Mouse (Mus musculus): ENCODE measurements at regions not wholly inside any gene's neighbourhood (a gene's known extent, or its start where the extent isn't known, plus 50 kb on each side); places are given as distances from the start of the nearest gene placed in this dataset.

GRCm38 (mm10) chr3:53792541-53792940 lies 52.3 kb upstream of the Gm10985 start:
- H3K79me2 ChIP-seq (ENCODE audit: control insufficient read depth, insufficient read depth) = no peaks in the 10 kb centered on the region
- no peak overlapping the region for H3ac ChIP-seq (ENCODE audit: control insufficient read depth, insufficient read length)
- TF ChIP-seq REST (IDR thresholded peaks at IDR 0.05; ENCODE audit: insufficient read depth, insufficient read length) = no peak
- TF ChIP-seq E2F4 (IDR thresholded peaks at IDR 0.05; ENCODE audit: insufficient read depth) = no peak
- TF ChIP-seq POLR2AphosphoS2 (IDR thresholded peaks at IDR 0.05; ENCODE audit: insufficient read length, low read depth) = no peak
- no peak for TF ChIP-seq MYOD1 (IDR thresholded peaks at IDR 0.05; ENCODE audit: control insufficient read depth in 1 of 3, insufficient read length in 2 of 3, low read depth in 2 of 3)
- no peak for TF ChIP-seq POLR2A (IDR thresholded peaks at IDR 0.05; ENCODE audit: insufficient read length, low read depth)
- no peak for TF ChIP-seq TCF3 (IDR thresholded peaks at IDR 0.05; ENCODE audit: insufficient read length, low read depth)
- H3K27me3 ChIP-seq (ENCODE audit: control insufficient read depth, insufficient read depth, insufficient read length) = no peaks in the 10 kb centered on the region
- H3K4me2 ChIP-seq (ENCODE audit: low read depth) = no peak overlapping the region
- H3K36me3 ChIP-seq (ENCODE audit: control insufficient read depth, insufficient read depth) = no peaks in the 10 kb centered on the region
- no peak overlapping the region for H3K4me3 ChIP-seq

- TF ChIP-seq POLR2A (IDR thresholded peaks at IDR 0.05; ENCODE audit: insufficient read length, low read depth) = no peak
- TF ChIP-seq E2F4 (IDR thresholded peaks at IDR 0.05; ENCODE audit: insufficient read depth) = no peak
- no peak for TF ChIP-seq MYOG (IDR thresholded peaks at IDR 0.05; ENCODE audit: control insufficient read depth in 1 of 3, insufficient read depth in 1 of 3, insufficient read length in 2 of 3, low read depth in 2 of 3)
- no peak for TF ChIP-seq REST (IDR thresholded peaks at IDR 0.05; ENCODE audit: insufficient read depth, insufficient read length)
- TF ChIP-seq SRF (IDR thresholded peaks at IDR 0.05; ENCODE audit: control insufficient read depth, insufficient read length, low read depth) = no peak
- no peak for TF ChIP-seq TCF12 (IDR thresholded peaks at IDR 0.05; ENCODE audit: insufficient read depth, poor library complexity, severe bottlenecking)
- no peak for TF ChIP-seq MAX (IDR thresholded peaks at IDR 0.05; ENCODE audit: low read depth)
- TF ChIP-seq CEBPB (IDR thresholded peaks at IDR 0.05; ENCODE audit: insufficient read depth, poor library complexity, severe bottlenecking) = no peak
- TF ChIP-seq POLR2AphosphoS2 (IDR thresholded peaks at IDR 0.05; ENCODE audit: insufficient read length, low read depth) = no peak
- no peak for TF ChIP-seq TCF3 (IDR thresholded peaks at IDR 0.05; ENCODE audit: insufficient read length, low read depth)
- no peak for TF ChIP-seq USF1 (IDR thresholded peaks at IDR 0.05; ENCODE audit: low read depth)
- TF ChIP-seq MYOD1 (IDR thresholded peaks at IDR 0.05; ENCODE audit: control insufficient read depth in 1 of 3, insufficient read length in 2 of 3, low read depth in 2 of 3) = no peak
- Histone ChIP-seq H3ac (ENCODE audit: control insufficient read depth, insufficient read length) (no peak overlapping the region), H3K27me3 (ENCODE audit: control insufficient read depth, insufficient read depth, insufficient read length) (no peaks in the 10 kb centered on the region), H3K79me2 (ENCODE audit: control insufficient read depth, insufficient read depth) (no peaks in the 10 kb centered on the region), H3K4me2 (ENCODE audit: low read depth) (no peak overlapping the region), H3K4me3 (no peak overlapping the region), H3K36me3 (ENCODE audit: control insufficient read depth, insufficient read depth) (no peaks in the 10 kb centered on the region)
Measured at GRCm38 (mm10) chr3:53789706-53790105, 55.2 kb upstream of the Gm10985 start.

GRCm38 (mm10) chr3:53785201-53785600 lies 59.7 kb upstream of the Gm10985 start:
- H3ac ChIP-seq (ENCODE audit: control insufficient read depth, insufficient read length) = no peak overlapping the region
- H3K27me3 ChIP-seq (ENCODE audit: control insufficient read depth, insufficient read depth, insufficient read length) = no peaks in the 10 kb centered on the region
- TF ChIP-seq USF1 (IDR thresholded peaks at IDR 0.05; ENCODE audit: low read depth) = no peak
- TF ChIP-seq TCF3 (IDR thresholded peaks at IDR 0.05; ENCODE audit: insufficient read length, low read depth) = no peak
- no peak for TF ChIP-seq SRF (IDR thresholded peaks at IDR 0.05; ENCODE audit: control insufficient read depth, insufficient read length, low read depth)
- no peak for TF ChIP-seq MAX (IDR thresholded peaks at IDR 0.05; ENCODE audit: low read depth)
- no peak for TF ChIP-seq E2F4 (IDR thresholded peaks at IDR 0.05; ENCODE audit: insufficient read depth)
- TF ChIP-seq TCF12 (IDR thresholded peaks at IDR 0.05; ENCODE audit: insufficient read depth, poor library complexity, severe bottlenecking) = no peak
- TF ChIP-seq MYOD1 (IDR thresholded peaks at IDR 0.05; ENCODE audit: control insufficient read depth in 1 of 3, insufficient read length in 2 of 3, low read depth in 2 of 3) = no peak
- no peak for TF ChIP-seq POLR2AphosphoS2 (IDR thresholded peaks at IDR 0.05; ENCODE audit: insufficient read length, low read depth)
- no peak for TF ChIP-seq REST (IDR thresholded peaks at IDR 0.05; ENCODE audit: insufficient read depth, insufficient read length)
- no peak for TF ChIP-seq CEBPB (IDR thresholded peaks at IDR 0.05; ENCODE audit: insufficient read depth, poor library complexity, severe bottlenecking)
- TF ChIP-seq POLR2A (IDR thresholded peaks at IDR 0.05; ENCODE audit: insufficient read length, low read depth) = no peak
- TF ChIP-seq MYOG (IDR thresholded peaks at IDR 0.05; ENCODE audit: control insufficient read depth in 1 of 3, insufficient read depth in 1 of 3, insufficient read length in 2 of 3, low read depth in 2 of 3) = no peak
- no peaks in the 10 kb centered on the region for H3K36me3 ChIP-seq (ENCODE audit: control insufficient read depth, insufficient read depth)
- no peak overlapping the region for H3K4me3 ChIP-seq
- no peak overlapping the region for H3K4me2 ChIP-seq (ENCODE audit: low read depth)
- no peaks in the 10 kb centered on the region for H3K79me2 ChIP-seq (ENCODE audit: control insufficient read depth, insufficient read depth)

DNA sequence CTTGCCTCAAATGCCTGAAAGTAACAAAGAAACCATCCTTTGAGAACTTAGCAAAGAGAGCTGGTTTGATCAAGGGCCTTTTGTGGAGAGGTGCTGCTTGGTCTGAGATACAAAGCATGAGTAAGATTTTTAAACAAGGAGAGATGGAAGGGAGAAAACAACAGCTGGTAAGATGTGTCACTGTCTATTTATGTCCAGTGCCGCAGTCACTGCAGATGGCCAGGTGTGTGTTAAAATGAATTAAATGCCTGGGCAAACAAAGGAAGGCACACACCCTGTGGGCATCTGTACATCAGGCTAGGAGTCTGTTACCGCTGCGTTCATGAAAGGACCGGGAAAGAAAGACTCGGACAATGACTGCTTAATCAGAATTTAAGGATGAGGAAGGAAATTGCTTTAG lies 68.2 kb upstream of the Gm10985 start:
- Histone ChIP-seq H3ac (ENCODE audit: control insufficient read depth, insufficient read length) (no peak overlapping the region), H3K36me3 (ENCODE audit: control insufficient read depth, insufficient read depth) (no peaks in the 10 kb centered on the region), H3K27me3 (ENCODE audit: control insufficient read depth, insufficient read depth, insufficient read length) (no peaks in the 10 kb centered on the region), H3K79me2 (ENCODE audit: control insufficient read depth, insufficient read depth) (no peaks in the 10 kb centered on the region), H3K4me3 (no peak overlapping the region), H3K4me2 (ENCODE audit: low read depth) (peak overlapping the region; percentile 43)
- TF ChIP-seq MYOG (IDR thresholded peaks at IDR 0.05; ENCODE audit: control insufficient read depth in 1 of 3, insufficient read depth in 1 of 3, insufficient read length in 2 of 3, low read depth in 2 of 3) (peak in 2 of 3 experiments; percentile 22 to 66), MYOD1 (IDR thresholded peaks at IDR 0.05; ENCODE audit: control insufficient read depth in 1 of 3, insufficient read length in 2 of 3, low read depth in 2 of 3) (peak in 1 of 3 experiments; percentile 74), MAX (IDR thresholded peaks at IDR 0.05; ENCODE audit: low read depth) (no peak)

- Histone ChIP-seq H3K4me3 (no peak overlapping the region), H3K36me3 (ENCODE audit: control insufficient read depth, insufficient read depth) (no peaks in the 10 kb centered on the region), H3K27me3 (ENCODE audit: control insufficient read depth, insufficient read depth, insufficient read length) (no peaks in the 10 kb centered on the region), H3K79me2 (ENCODE audit: control insufficient read depth, insufficient read depth) (no peaks in the 10 kb centered on the region), H3K4me2 (ENCODE audit: low read depth) (no peak overlapping the region), H3ac (ENCODE audit: control insufficient read depth, insufficient read length) (no peak overlapping the region)
- no peak for TF ChIP-seq MYOG (IDR thresholded peaks at IDR 0.05; ENCODE audit: control insufficient read depth in 1 of 3, insufficient read depth in 1 of 3, insufficient read length in 2 of 3, low read depth in 2 of 3)
- no peak for TF ChIP-seq POLR2AphosphoS2 (IDR thresholded peaks at IDR 0.05; ENCODE audit: insufficient read length, low read depth)
- no peak for TF ChIP-seq MYOD1 (IDR thresholded peaks at IDR 0.05; ENCODE audit: control insufficient read depth in 1 of 3, insufficient read length in 2 of 3, low read depth in 2 of 3)
- no peak for TF ChIP-seq MAX (IDR thresholded peaks at IDR 0.05; ENCODE audit: low read depth)
- TF ChIP-seq SRF (IDR thresholded peaks at IDR 0.05; ENCODE audit: control insufficient read depth, insufficient read length, low read depth) = no peak
- no peak for TF ChIP-seq POLR2A (IDR thresholded peaks at IDR 0.05; ENCODE audit: insufficient read length, low read depth)
- no peak for TF ChIP-seq CEBPB (IDR thresholded peaks at IDR 0.05; ENCODE audit: insufficient read depth, poor library complexity, severe bottlenecking)
- TF ChIP-seq REST (IDR thresholded peaks at IDR 0.05; ENCODE audit: insufficient read depth, insufficient read length) = no peak
- no peak for TF ChIP-seq TCF12 (IDR thresholded peaks at IDR 0.05; ENCODE audit: insufficient read depth, poor library complexity, severe bottlenecking)
- TF ChIP-seq TCF3 (IDR thresholded peaks at IDR 0.05; ENCODE audit: insufficient read length, low read depth) = no peak
- TF ChIP-seq USF1 (IDR thresholded peaks at IDR 0.05; ENCODE audit: low read depth) = no peak
- no peak for TF ChIP-seq E2F4 (IDR thresholded peaks at IDR 0.05; ENCODE audit: insufficient read depth)
Measured at GRCm38 (mm10) chr3:53767601-53768000, 77.3 kb upstream of the Gm10985 start.

Data from myocyte (in vitro differentiated cells).